Mouse (Mus musculus): Measurements from ENCODE around the gene Pard3b.

DNA sequence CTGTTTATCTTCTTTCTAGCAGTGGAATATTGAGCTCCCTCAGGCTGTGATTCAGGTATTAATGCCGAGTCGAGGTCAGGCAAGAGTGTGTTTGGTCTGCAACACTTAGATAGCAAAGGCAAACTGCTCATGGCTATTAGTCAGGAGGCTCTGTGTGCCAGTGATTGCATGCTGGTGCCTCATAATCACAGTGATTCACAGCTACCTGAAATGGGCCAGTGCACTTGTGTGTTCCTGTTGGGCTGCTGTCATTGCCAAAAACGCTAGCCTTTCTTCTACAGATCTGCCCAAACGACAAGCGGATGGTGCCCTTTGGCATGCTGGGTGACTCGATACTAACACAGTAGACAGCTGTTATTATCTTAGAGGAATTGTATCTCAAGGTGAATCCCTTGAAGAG is 416.7 kb downstream of the Pard3b start:
- TF ChIP-seq CTCF (conservative IDR thresholded peaks at IDR 0.05; ENCODE audit: low read length) (no peak), POU5F1 (IDR thresholded peaks at IDR 0.05; ENCODE audit: borderline replicate concordance, low read length) (no peak), NANOG (IDR thresholded peaks at IDR 0.05; ENCODE audit: borderline replicate concordance, low read length) (no peak)
